Mouse (Mus musculus) kidney, adult 2 months (tissue): ENCODE results near the gene Trex2.

ENCODE experiments used
- CTCF ChIP-seq: fragments of 200-500 bp; conservative IDR thresholded peaks from 2 replicates; pipeline ENCODE4 v1.5.1; 2011; ENCODE audit warnings: low read depth, mild to moderate bottlenecking, control low read depth, low read length, moderate library complexity, mixed read lengths; ENCODE audit not compliant: insufficient read depth, insufficient read length
- POLR2A ChIP-seq: fragments of 200-500 bp; IDR thresholded peaks from one replicate; pipeline ENCODE4 v1.6.1; 2011; ENCODE audit warnings: low read depth, low read length, control low read depth

GRCm38 (mm10) chrX:73482643-73483483 is 47.7 kb upstream of the Trex2 start:
- TF ChIP-seq POLR2A (no peak), CTCF (no peak)
